Mouse (Mus musculus) cerebellum, postnatal 25 days (tissue): ENCODE data around the gene Ccdc28a.

Source experiments
- DNase-seq, 2 experiments: peaks; one replicate each; pipeline ENCODE4 v3.0.0; 2021; ENCODE audit warnings: mixed read lengths in 2 of 2

Gene Ccdc28a

DNA sequence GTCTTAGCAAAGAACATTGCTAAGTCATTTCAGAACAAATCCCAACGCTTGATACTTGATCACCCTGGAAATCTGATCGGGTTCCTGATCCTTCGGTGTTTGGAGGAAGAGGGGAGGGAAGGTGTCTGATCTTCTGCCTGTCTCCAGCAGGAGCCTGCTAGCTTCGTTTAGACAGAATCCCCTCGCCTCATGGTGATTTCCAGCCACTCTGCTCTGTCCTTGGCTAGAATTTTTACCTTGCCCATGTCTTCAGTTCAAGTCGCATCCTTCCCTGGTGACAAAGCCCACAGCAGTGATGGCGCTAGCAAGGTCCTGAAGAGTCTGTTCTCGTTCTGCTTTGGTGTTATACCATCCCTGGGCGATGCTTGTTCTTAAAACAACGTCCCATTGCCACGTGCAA, 40.6 kb downstream of the Ccdc28a start:
- DNase-seq: no peak

DNA sequence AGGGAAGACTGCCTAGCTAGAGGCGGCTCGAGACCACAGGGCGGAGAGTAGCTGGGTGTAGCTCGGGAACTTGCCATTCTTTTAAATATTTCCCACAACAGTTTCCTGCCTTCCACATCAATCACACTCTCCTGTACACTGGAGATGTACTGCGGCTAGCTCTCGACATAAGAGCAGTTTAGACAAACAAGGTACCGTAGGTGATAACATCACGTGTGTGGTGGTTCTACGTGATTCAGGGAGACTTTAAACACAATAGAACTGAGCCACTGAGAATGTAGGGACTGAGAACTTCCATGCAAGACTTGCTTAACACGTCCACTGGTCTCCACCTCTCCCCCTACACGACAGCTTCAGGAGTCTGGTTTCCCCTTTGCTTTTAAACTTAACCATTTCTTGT, 41.6 kb downstream of the Ccdc28a start:
- DNase-seq: no peak

DNA sequence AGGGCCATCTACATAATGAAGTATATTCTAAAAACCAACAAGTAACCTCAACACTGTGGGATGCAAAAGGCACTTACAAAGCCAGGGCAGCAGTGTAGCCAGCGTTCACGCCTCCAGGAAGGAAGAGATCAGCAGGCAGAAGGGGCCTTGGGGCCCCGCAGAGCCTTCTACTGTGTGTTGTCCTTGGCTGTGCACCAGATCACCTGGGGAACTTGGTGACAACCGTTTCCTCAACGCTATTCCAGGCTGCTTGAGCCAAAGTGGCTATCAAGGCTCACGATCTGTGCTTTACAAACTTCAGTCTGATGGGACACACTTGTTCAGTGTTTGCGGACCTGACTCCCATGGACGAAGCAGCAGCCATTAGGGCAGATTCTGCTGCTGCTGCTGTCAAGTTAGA, 43.1 kb downstream of the Ccdc28a start:
- DNase-seq: peak in 1 of 2 experiments; percentile 27

DNA sequence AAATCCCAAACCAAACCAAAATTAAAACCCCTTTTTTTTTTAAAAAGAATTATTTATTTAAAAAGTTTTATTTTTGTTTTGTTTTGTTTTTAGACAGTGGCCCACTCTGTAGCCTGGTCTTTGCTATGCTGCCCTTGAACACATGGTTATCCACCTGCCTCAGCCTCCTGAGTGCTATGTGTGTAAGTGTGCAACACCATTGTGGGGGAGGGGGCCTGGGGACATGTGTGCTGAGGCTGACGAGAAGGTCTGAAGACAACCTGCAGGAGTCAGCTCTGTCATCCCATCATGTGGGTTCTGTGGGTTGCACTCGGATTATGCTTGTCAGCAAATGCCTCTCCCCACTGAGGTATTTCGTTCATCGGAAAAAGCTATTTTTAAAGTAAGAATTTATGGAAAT, 45.3 kb downstream of the Ccdc28a start:
- DNase-seq: no peak

DNA sequence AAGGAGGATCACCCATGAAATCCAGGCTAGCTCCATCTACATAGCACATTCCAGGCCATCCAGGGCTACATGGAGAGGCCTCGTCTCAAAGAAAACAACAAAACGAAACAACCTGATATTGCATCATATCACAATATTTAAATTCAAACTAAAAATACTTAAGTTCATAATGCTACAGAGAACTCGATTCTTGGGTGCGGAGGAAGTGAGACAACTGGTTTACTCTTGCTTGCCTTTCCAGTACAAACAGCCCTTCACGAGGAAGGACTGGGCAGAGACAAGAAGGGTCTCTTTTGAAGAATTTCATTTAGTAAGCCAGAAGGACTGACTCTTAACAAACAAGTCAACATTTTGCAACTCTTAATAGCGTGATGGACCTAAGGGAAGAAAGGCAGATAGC, 46.2 kb downstream of the Ccdc28a start:
- DNase-seq: no peak

DNA sequence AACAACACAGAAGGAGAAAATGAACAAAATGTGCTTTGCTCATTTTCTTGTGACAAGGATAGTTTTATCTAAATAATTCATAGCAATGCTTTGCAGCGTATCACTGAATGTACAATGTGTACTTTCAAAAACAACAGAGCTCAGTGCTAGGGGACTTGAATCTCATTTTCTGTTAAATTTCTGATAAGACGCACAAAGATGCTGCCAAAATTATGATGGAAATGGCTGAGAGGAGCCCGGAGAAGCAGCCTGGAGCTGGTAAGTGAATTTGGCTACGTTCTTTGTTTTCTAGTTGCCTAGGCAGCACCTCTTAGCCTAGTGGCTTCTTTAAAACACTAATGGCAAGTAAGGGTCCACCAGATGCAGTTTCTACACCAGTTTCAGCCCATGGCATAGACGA, 52.6 kb downstream of the Ccdc28a start:
- no peak for DNase-seq

DNA sequence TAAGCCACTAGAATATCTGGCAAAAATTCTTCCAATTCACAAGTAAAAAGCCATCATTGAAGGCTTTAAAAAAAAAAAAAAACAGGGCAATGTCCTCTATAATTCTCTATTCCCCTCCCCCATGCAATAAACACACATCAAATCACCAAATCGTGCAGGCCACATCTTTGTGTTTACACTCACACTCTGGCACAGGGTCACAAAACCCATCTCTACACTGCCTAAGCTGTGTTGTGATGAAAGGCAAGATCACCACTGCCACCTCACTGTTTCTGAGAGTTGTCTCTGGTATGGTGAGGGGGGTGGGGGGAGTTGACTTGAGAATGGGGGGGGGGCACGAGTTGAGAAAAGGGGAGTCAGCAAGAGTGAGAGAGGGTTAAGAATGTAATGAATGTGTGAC, 57.5 kb downstream of the Ccdc28a start:
- no peak for DNase-seq

DNA sequence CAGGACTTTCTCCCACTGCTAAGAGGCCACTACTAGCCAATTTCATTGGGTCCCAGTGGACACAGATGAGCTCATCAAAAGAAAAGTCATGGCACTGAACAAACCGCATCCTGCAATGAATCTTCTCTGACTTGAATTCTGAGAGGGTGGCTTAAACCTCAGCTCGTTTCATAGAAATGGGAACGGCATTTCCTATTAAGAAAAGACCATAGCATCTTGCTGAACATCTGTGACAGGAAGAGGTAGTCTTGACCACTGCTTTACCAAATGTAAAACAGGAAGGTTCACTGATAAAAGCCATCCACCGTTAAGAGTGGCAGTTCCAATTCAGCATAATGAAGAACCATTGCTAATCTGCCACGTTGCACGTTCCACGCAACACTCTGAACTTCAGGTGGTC, 58.1 kb downstream of the Ccdc28a start:
- no peak for DNase-seq

DNA sequence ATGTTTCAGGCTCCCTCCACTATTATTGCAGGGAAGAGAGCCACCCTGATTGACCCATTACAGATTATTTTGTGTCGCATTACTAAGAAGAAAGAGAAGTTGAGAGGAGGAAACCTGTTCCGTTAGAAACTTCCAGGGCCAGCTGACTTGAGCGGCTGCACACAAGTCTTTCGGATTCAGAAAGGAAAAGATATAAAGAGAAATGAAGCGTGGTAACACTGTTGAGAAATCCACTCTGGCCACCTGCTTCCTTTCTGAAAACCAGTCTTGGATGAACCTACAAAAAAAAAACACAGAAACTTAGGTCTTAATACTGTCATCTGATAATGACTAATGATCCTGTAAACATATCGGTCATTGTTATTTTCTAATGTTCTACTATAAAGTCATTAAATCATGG, 59.7 kb downstream of the Ccdc28a start:
- DNase-seq: no peak
